Mouse (Mus musculus) central nervous system, embryonic 18 days (tissue): Measurements from ENCODE around the gene Aqp8. TPM values are rescaled to one million over a fixed set of nuclear protein-coding genes. Genes with fewer than 3 reads are reported as not detected.

Source experiments
- polyA plus RNA-seq: library from polyadenylated mRNA; depleted of rRNA; stranded (reverse); fragments of >200 nt; gene quantifications from 2 replicates; pipeline ENCODE4 v1.2.3, GENCODE M21; 2012; rRNA removed

Aqp8 gene
- not detected in 2 replicates for polyA plus RNA-seq

GRCm38 (mm10) chr7:123462070-123462501, at the start of gene Aqp8:
TSS of gene Aqp8 (plus strand) at chr7:123462291.

DNA sequence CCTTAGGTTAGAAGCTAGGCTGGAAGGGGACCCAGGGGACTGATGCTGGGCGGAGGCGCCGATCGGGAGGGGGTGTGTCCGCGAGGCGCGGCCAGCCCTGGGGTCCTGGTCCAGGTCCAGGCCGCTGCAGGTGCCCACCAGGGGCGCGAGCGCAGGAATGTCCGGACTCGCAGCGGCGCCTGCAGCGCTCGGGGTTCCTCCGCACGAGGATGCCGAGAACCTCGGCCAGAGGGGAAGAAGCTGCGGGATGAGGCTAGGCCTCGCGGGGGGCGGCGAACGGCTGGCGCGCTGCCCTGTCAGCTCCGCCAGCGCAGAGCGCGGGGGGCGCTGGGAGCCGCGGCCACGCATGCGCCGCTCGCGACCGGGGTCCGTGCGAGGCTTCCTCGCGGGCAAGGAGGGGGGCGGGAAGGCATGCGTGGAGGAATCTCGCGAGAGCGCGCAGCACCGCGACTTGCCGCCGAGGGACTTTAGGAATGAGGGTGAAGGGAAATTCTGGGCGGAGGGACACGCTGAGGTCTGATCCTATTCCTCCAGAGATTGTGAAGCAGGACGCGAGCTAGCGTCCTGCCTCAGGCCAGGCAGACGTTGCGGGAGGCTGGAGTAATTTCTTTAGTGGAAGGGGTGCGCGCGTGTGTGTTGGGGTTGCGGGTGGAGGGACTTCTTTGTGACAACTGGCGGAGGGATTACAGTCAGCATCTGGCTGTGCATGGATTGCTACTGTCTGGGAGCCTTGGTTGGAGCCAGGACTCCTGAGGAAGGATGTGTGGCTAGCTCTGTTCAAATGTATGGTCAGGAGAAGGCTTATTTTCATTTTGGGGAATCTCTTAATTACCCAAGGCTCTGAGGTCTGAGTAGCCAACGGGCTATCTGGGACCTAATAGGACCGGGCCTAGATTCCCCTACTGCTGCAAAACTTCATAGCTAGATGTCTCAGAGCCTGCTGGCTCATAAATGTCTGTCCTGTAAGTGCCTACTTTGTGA, 38.4 kb downstream of the Aqp8 start, which contains the start of gene Zkscan2:
Gene Zkscan2 (minus strand): TSS at position 211 of the 981 bp plus-strand sequence.

Other genes starting within 250 kb of the Aqp8 start
- gene Slc5a11, start 247.5 kb upstream of the Aqp8 start, polyA plus RNA-seq: 0.22 and 0.79 TPM in 2 replicates
- 91.7 and 96.6 TPM in 2 replicates for gene Lcmt1, start 92.5 kb upstream of the Aqp8 start, polyA plus RNA-seq
- 13.4 and 14.5 TPM in 2 replicates for gene Arhgap17, start 92.4 kb upstream of the Aqp8 start, polyA plus RNA-seq
- gene Zkscan2, start 38.2 kb downstream of the Aqp8 start, polyA plus RNA-seq: 29.5 and 30.8 TPM in 2 replicates